In the genomic region with DNA sequence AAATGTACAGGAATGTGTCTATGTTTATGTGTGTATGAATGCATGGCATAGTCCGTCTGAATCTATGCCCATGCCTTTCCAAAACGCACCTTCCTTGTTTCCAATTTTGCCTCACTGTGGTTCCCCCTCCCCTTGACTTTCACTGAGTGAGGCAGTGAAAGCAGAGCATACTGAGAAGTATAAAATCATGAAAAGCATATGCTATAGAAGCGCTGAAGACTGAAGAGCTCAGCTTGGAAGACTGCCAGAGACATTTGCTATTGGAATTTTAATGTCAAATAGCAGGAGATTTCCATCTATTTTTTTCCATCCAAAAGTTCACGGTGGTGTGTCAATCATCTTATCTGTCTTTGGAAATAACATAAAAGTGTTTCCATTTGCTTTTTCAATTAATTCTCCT, we compare ENCODE assay signal across 20 mouse cellular contexts.
DNase-seq lines count a peak whose midpoint lies in the region; ATAC-seq and TF ChIP-seq lines count a peak whose summit lies in the region.
"Had no signal": no experiment of that assay in that cellular context is flagged by ENCODE, and none has a peak within 500 bp of the region (broad histone marks: within the 10 kb centered on the region; RNA-seq: fewer than 3 reads in every experiment).

No protein-coding gene starts in this region.

- H3K36me3 ChIP-seq in hindbrain, postnatal 0 days (ENCODE audit: insufficient read depth, low read length), result no peaks in the 10 kb centered on the region
- H3K36me3 ChIP-seq in hindbrain, embryonic 11.5 days (ENCODE audit: control insufficient read depth, insufficient read depth, low read length), result no peaks in the 10 kb centered on the region
- no peaks in the 10 kb centered on the region for H3K36me3 ChIP-seq in midbrain, embryonic 14.5 days (ENCODE audit: control insufficient read depth, insufficient read depth, low read length)
- no peaks in the 10 kb centered on the region for H3K36me3 ChIP-seq in midbrain, embryonic 11.5 days (ENCODE audit: control insufficient read depth, insufficient read depth, low read length)
- no peaks in the 10 kb centered on the region for H3K36me3 ChIP-seq in forebrain, postnatal 0 days (ENCODE audit: insufficient read depth)
- H3K36me3 ChIP-seq: heart, embryonic 10.5 days; limb, embryonic 12.5 days; liver, embryonic 12.5 days had no signal

- no peaks in the 10 kb centered on the region for H3K4me1 ChIP-seq in hindbrain, postnatal 0 days (ENCODE audit: insufficient read depth, low read length)
- no peaks in the 10 kb centered on the region for H3K4me1 ChIP-seq in hindbrain, embryonic 11.5 days (replicated peaks; ENCODE audit: control insufficient read depth, insufficient read depth, low read length)
- no peaks in the 10 kb centered on the region for H3K4me1 ChIP-seq in midbrain, embryonic 14.5 days (ENCODE audit: control insufficient read depth, insufficient read depth, low read length)
- no peaks in the 10 kb centered on the region for H3K4me1 ChIP-seq in midbrain, embryonic 11.5 days (ENCODE audit: control insufficient read depth, insufficient read depth, low read length)
- no peaks in the 10 kb centered on the region for H3K4me1 ChIP-seq in forebrain, postnatal 0 days (ENCODE audit: insufficient read depth)
- H3K4me1 ChIP-seq: heart, embryonic 10.5 days; limb, embryonic 12.5 days; liver, embryonic 12.5 days had no signal

- 55% methylated on average over 4 of the region's 4 CpGs for WGBS in hindbrain, postnatal 0 days
- WGBS in hindbrain, embryonic 11.5 days, result 88% methylated on average over 4 of the region's 4 CpGs
- 62% methylated on average over 4 of the region's 4 CpGs for WGBS in midbrain, embryonic 14.5 days
- WGBS in midbrain, embryonic 11.5 days, result 85% methylated on average over 4 of the region's 4 CpGs
- WGBS in forebrain, postnatal 0 days, result 36% methylated on average over 4 of the region's 4 CpGs

- DNase-seq in hindbrain, postnatal 0 days (ENCODE audit: low spot score), result peak; percentile 35
- no peak for DNase-seq in hindbrain, embryonic 11.5 days (ENCODE audit: low spot score)
- DNase-seq in midbrain, embryonic 14.5 days, result peak; percentile 68
- no peak for DNase-seq in midbrain, embryonic 11.5 days (ENCODE audit: low spot score, missing footprints)
- peak; percentile 82 for DNase-seq in brain, embryonic 14.5 days (ENCODE audit: low read depth)
- DNase-seq in forebrain, postnatal 0 days, result peak; percentile 62
- no peak for DNase-seq in left cerebral cortex, adult 18-20 months (ENCODE audit: low spot score in 2 of 2)
- no peak for DNase-seq in right cerebral cortex, postnatal 36 days (ENCODE audit: low spot score in 2 of 2)
- DNase-seq: adrenal gland, postnatal 10 days; cerebellum, adult 11 months; cerebellum, adult 9-11 months; heart, postnatal 4 days; lung, adult 18-20 months; lung, postnatal 36 days; right cerebral cortex, postnatal 4 days; thymus, postnatal 25 days had no signal

- H3K4me2 ChIP-seq in hindbrain, postnatal 0 days (ENCODE audit: low read depth, low read length), result no peak overlapping the region
- H3K4me2 ChIP-seq in hindbrain, embryonic 11.5 days (replicated peaks; ENCODE audit: low read depth, low read length), result no peak overlapping the region
- no peak overlapping the region for H3K4me2 ChIP-seq in midbrain, embryonic 14.5 days (ENCODE audit: low read length)
- no peak overlapping the region for H3K4me2 ChIP-seq in midbrain, embryonic 11.5 days
- H3K4me2 ChIP-seq in forebrain, postnatal 0 days (ENCODE audit: low read depth), result no peak overlapping the region
- H3K4me2 ChIP-seq: limb, embryonic 12.5 days; liver, embryonic 12.5 days had no signal

- no peak for TF ChIP-seq POLR2A in brain, embryonic 14.5 days (IDR thresholded peaks at IDR 0.05; ENCODE audit: borderline replicate concordance, extremely low read depth, insufficient read depth, insufficient read length, poor library complexity, severe bottlenecking)

- no peak for TF ChIP-seq CTCF in hindbrain, postnatal 0 days (IDR thresholded peaks at IDR 0.05; ENCODE audit: low read depth)
- no peak for TF ChIP-seq CTCF in brain, embryonic 14.5 days (IDR thresholded peaks at IDR 0.05; ENCODE audit: borderline replicate concordance, extremely low read depth, insufficient read depth, insufficient read length)
- no peak for TF ChIP-seq CTCF in forebrain, postnatal 0 days (IDR thresholded peaks at IDR 0.05; ENCODE audit: low read depth)

- H3K4me3 ChIP-seq in hindbrain, postnatal 0 days (ENCODE audit: low read length), result no peak overlapping the region
- no peak overlapping the region for H3K4me3 ChIP-seq in hindbrain, embryonic 11.5 days (ENCODE audit: low read depth, low read length)
- H3K4me3 ChIP-seq in midbrain, embryonic 14.5 days (replicated peaks; ENCODE audit: low read depth, low read length), result no peak overlapping the region
- no peak overlapping the region for H3K4me3 ChIP-seq in midbrain, embryonic 11.5 days (ENCODE audit: low read depth, low read length)
- no peak overlapping the region for H3K4me3 ChIP-seq in forebrain, postnatal 0 days (ENCODE audit: low read depth, low read length)
- H3K4me3 ChIP-seq: heart, embryonic 10.5 days; limb, embryonic 12.5 days; liver, embryonic 12.5 days had no signal

- no peak overlapping the region for H3K27ac ChIP-seq in hindbrain, postnatal 0 days
- H3K27ac ChIP-seq in hindbrain, embryonic 11.5 days (ENCODE audit: low read depth, low read length), result no peak overlapping the region
- H3K27ac ChIP-seq in midbrain, embryonic 14.5 days (replicated peaks; ENCODE audit: low read depth, low read length), result no peak overlapping the region
- no peak overlapping the region for H3K27ac ChIP-seq in midbrain, embryonic 11.5 days (ENCODE audit: low read depth, low read length)
- H3K27ac ChIP-seq in forebrain, postnatal 0 days (ENCODE audit: low read depth, low read length), result no peak overlapping the region
- H3K27ac ChIP-seq: heart, embryonic 10.5 days; limb, embryonic 12.5 days; liver, embryonic 12.5 days had no signal

- no peaks in the 10 kb centered on the region for H3K27me3 ChIP-seq in hindbrain, postnatal 0 days (ENCODE audit: insufficient read depth, low read length)
- no peaks in the 10 kb centered on the region for H3K27me3 ChIP-seq in hindbrain, embryonic 11.5 days (ENCODE audit: control insufficient read depth, insufficient read depth, low read length)
- H3K27me3 ChIP-seq in midbrain, embryonic 14.5 days (ENCODE audit: control insufficient read depth, insufficient read depth, low read length), result no peaks in the 10 kb centered on the region
- H3K27me3 ChIP-seq in midbrain, embryonic 11.5 days (ENCODE audit: control insufficient read depth, insufficient read depth, low read length), result no peaks in the 10 kb centered on the region
- no peaks in the 10 kb centered on the region for H3K27me3 ChIP-seq in forebrain, postnatal 0 days (ENCODE audit: insufficient read depth, low read length)
- H3K27me3 ChIP-seq: limb, embryonic 12.5 days; liver, embryonic 12.5 days had no signal

- no peak overlapping the region for H3K9ac ChIP-seq in hindbrain, postnatal 0 days (replicated peaks; ENCODE audit: low read length)
- H3K9ac ChIP-seq in hindbrain, embryonic 11.5 days (ENCODE audit: low read depth, low read length), result no peak overlapping the region
- no peak overlapping the region for H3K9ac ChIP-seq in midbrain, embryonic 14.5 days (replicated peaks; ENCODE audit: low read length)
- H3K9ac ChIP-seq in midbrain, embryonic 11.5 days (ENCODE audit: low read length), result no peak overlapping the region
- no peak overlapping the region for H3K9ac ChIP-seq in forebrain, postnatal 0 days
- H3K9ac ChIP-seq: limb, embryonic 12.5 days; liver, embryonic 12.5 days had no signal

- no peaks in the 10 kb centered on the region for H3K9me3 ChIP-seq in hindbrain, postnatal 0 days (ENCODE audit: low read length)
- no peaks in the 10 kb centered on the region for H3K9me3 ChIP-seq in hindbrain, embryonic 11.5 days (ENCODE audit: control insufficient read depth, low read length)
- no peaks in the 10 kb centered on the region for H3K9me3 ChIP-seq in midbrain, embryonic 14.5 days (ENCODE audit: control insufficient read depth, low read length)
- no peaks in the 10 kb centered on the region for H3K9me3 ChIP-seq in midbrain, embryonic 11.5 days (ENCODE audit: control insufficient read depth, low read length)
- no peaks in the 10 kb centered on the region for H3K9me3 ChIP-seq in forebrain, postnatal 0 days (ENCODE audit: low read length)
- H3K9me3 ChIP-seq: heart, embryonic 10.5 days; limb, embryonic 12.5 days; liver, embryonic 12.5 days had no signal

- no peak for ATAC-seq in hindbrain, postnatal 0 days
- ATAC-seq in hindbrain, embryonic 11.5 days (ENCODE audit: low FRiP score), result no peak
- ATAC-seq in midbrain, embryonic 14.5 days (ENCODE audit: low FRiP score, low TSS enrichment), result no peak
- no peak for ATAC-seq in midbrain, embryonic 11.5 days (ENCODE audit: low FRiP score)
- ATAC-seq in forebrain, postnatal 0 days, result peak; percentile 66
- ATAC-seq: intestine, postnatal 0 days; liver, embryonic 12.5 days had no signal

Comparison
In these comparisons a context has a peak if more than half of its experiments do, and no peak if none do; other contexts are left out.
1. DNase-seq: peak in hindbrain, postnatal 0 days (single experiment), midbrain, embryonic 14.5 days (single experiment), brain, embryonic 14.5 days (single experiment) and forebrain, postnatal 0 days (single experiment); none in hindbrain, embryonic 11.5 days (single experiment), midbrain, embryonic 11.5 days (single experiment), left cerebral cortex, adult 18-20 months (0 of 2) and right cerebral cortex, postnatal 36 days (0 of 2).